15 mouse cellular contexts compared by ENCODE assay signal in the genomic region with DNA sequence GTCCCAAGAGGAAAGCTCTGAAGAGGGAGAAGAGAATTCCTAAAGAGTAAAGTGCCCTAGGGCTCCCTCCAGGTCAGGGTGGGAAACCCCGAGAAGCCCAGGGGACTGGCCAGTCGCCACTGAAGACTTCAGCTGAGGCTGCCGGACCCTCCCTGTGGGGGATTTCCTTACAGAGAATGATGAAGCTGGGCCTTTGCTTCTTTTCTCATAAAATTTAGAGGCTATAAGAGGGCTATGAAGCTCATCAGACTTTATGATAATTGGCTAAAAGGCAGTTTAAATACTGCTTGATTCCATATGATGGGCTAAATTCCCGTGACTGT.
DNase-seq lines count a peak whose midpoint lies in the region; ATAC-seq lines count a peak whose summit lies in the region.
"Had no signal": no experiment of that assay in that cellular context is flagged by ENCODE, and none has a peak within 500 bp of the region (broad histone marks: within the 10 kb centered on the region; RNA-seq: fewer than 3 reads in every experiment).

No protein-coding gene starts in this region.

- ATAC-seq in heart, embryonic 15.5 days (replicated peaks; ENCODE audit: insufficient number of reproducible peaks, insufficient read depth, low FRiP score, low read depth), result no peak
- no peak for ATAC-seq in hindbrain, embryonic 14.5 days (ENCODE audit: low FRiP score)
- no peak for ATAC-seq in neural tube, embryonic 13.5 days (ENCODE audit: low read depth)
- ATAC-seq in CD4-positive, CD25-positive, alpha-beta regulatory T cell, adult 4 months, result no peak

- H3K4me1 ChIP-seq in heart, embryonic 15.5 days (replicated peaks), result peaks cover 11% of the 10 kb centered on the region
- peaks cover 20% of the 10 kb centered on the region; the same call in 1 of the 2 replicates for H3K4me1 ChIP-seq in hindbrain, embryonic 14.5 days (replicated peaks; ENCODE audit: control insufficient read depth, insufficient read depth, low read length)
- peaks cover 19% of the 10 kb centered on the region for H3K4me1 ChIP-seq in neural tube, embryonic 13.5 days (replicated peaks)
- H3K4me1 ChIP-seq: liver, embryonic 15.5 days had no signal

- no peaks in the 10 kb centered on the region for H3K27me3 ChIP-seq in heart, embryonic 15.5 days
- no peaks in the 10 kb centered on the region for H3K27me3 ChIP-seq in hindbrain, embryonic 14.5 days (ENCODE audit: control insufficient read depth, insufficient read depth, low read length)
- no peaks in the 10 kb centered on the region for H3K27me3 ChIP-seq in neural tube, embryonic 13.5 days
- H3K27me3 ChIP-seq: limb, embryonic 12.5 days; liver, embryonic 15.5 days had no signal

- H3K4me3 ChIP-seq in heart, embryonic 15.5 days, result no peak overlapping the region
- H3K4me3 ChIP-seq in hindbrain, embryonic 14.5 days (replicated peaks; ENCODE audit: low read length), result no peak overlapping the region
- no peak overlapping the region for H3K4me3 ChIP-seq in neural tube, embryonic 13.5 days
- H3K4me3 ChIP-seq: limb, embryonic 12.5 days; liver, embryonic 15.5 days; myocyte had no signal

- no peak overlapping the region for H3K9ac ChIP-seq in heart, embryonic 15.5 days
- H3K9ac ChIP-seq in hindbrain, embryonic 14.5 days, result no peak overlapping the region
- no peak overlapping the region for H3K9ac ChIP-seq in neural tube, embryonic 13.5 days
- H3K9ac ChIP-seq: forebrain, postnatal 0 days; limb, embryonic 12.5 days; liver, embryonic 15.5 days had no signal

- intact Hi-C loops in heart, postnatal 25 days (cut with DNase I), result no loop called here

- WGBS in heart, embryonic 15.5 days, result 55% methylated on average over 4 of the region's 4 CpGs
- WGBS in hindbrain, embryonic 14.5 days, result 24% methylated on average over 4 of the region's 4 CpGs
- 28% methylated on average over 4 of the region's 4 CpGs for WGBS in neural tube, embryonic 13.5 days

- no peak overlapping the region for H3K4me2 ChIP-seq in heart, embryonic 15.5 days
- no peak overlapping the region for H3K4me2 ChIP-seq in hindbrain, embryonic 14.5 days (replicated peaks)
- no peak overlapping the region for H3K4me2 ChIP-seq in neural tube, embryonic 13.5 days
- H3K4me2 ChIP-seq: limb, embryonic 12.5 days; liver, embryonic 15.5 days had no signal

- H3K27ac ChIP-seq in heart, embryonic 15.5 days, result 0 out of 2 replicates have a peak overlapping the region, but pooled peaks have one; percentile 24
- peak overlapping the region; percentile 57; the same call in 1 of the 2 replicates for H3K27ac ChIP-seq in hindbrain, embryonic 14.5 days
- peak overlapping the region; percentile 75 for H3K27ac ChIP-seq in neural tube, embryonic 13.5 days (replicated peaks)
- H3K27ac ChIP-seq: limb, embryonic 12.5 days; liver, embryonic 15.5 days; macrophage had no signal

- H3K36me3 ChIP-seq in heart, embryonic 15.5 days, result no peaks in the 10 kb centered on the region
- H3K36me3 ChIP-seq in hindbrain, embryonic 14.5 days (replicated peaks; ENCODE audit: control insufficient read depth, insufficient read depth), result no peaks in the 10 kb centered on the region
- H3K36me3 ChIP-seq in neural tube, embryonic 13.5 days, result 0 out of 2 replicates have a peak, but pooled peaks cover 9% of the 10 kb centered on the region
- H3K36me3 ChIP-seq: limb, embryonic 12.5 days; liver, embryonic 15.5 days had no signal

- peaks cover 3% of the 10 kb centered on the region; the same call in 1 of the 2 replicates for H3K9me3 ChIP-seq in heart, embryonic 15.5 days (replicated peaks)
- H3K9me3 ChIP-seq in hindbrain, embryonic 14.5 days (ENCODE audit: control insufficient read depth, low read length), result peaks cover 9% of the 10 kb centered on the region; the same call in 1 of the 2 replicates
- peaks cover 14% of the 10 kb centered on the region for H3K9me3 ChIP-seq in neural tube, embryonic 13.5 days

- DNase-seq in heart, postnatal 25 days (ENCODE audit: low spot score), result no peak
- DNase-seq in kidney, postnatal 4 days, result peak; percentile 62
- DNase-seq in kidney, adult 9 months, result no peak
- DNase-seq in hindbrain, embryonic 14.5 days (ENCODE audit: low spot score), result no peak
- DNase-seq in thymus, postnatal 0 days (ENCODE audit: low spot score), result no peak
- DNase-seq: adrenal gland, adult 8-10 months; forebrain, postnatal 0 days; heart, postnatal 36 days had no signal

Comparison
In these comparisons a context has a peak if more than half of its experiments do, and no peak if none do; other contexts are left out.
1. DNase-seq: peak in kidney, postnatal 4 days (2 of 2); none in heart, postnatal 25 days (single experiment), kidney, adult 9 months (single experiment), hindbrain, embryonic 14.5 days (single experiment) and thymus, postnatal 0 days (single experiment).
2. H3K27ac ChIP-seq: peak in every context shown above with its lines; median percentile 75 in neural tube, embryonic 13.5 days; 57 in hindbrain, embryonic 14.5 days; 24 in heart, embryonic 15.5 days.